Mouse (Mus musculus) brain, embryonic 14.5 days (tissue): ENCODE measurements at regions not wholly inside any gene's neighbourhood (a gene's known extent, or its start where the extent isn't known, plus 50 kb on each side); places are given as distances from the start of the nearest gene placed in this dataset.

Source experiments
- CTCF ChIP-seq: fragments of 200-500 bp; IDR thresholded peaks from 2 replicates; pipeline ENCODE4 v1.5.1; 2012; ENCODE audit warnings: inconsistent platforms, mild to moderate bottlenecking, moderate library complexity, borderline replicate concordance; ENCODE audit not compliant: insufficient read depth, insufficient read length; ENCODE audit errors: extremely low read depth
- POLR2A ChIP-seq: fragments of 200-500 bp; IDR thresholded peaks from 2 replicates; pipeline ENCODE4 v1.6.1; 2012; ENCODE audit warnings: mild to moderate bottlenecking, inconsistent platforms, borderline replicate concordance; ENCODE audit not compliant: poor library complexity, insufficient read depth, insufficient read length, severe bottlenecking; ENCODE audit errors: extremely low read depth

DNA sequence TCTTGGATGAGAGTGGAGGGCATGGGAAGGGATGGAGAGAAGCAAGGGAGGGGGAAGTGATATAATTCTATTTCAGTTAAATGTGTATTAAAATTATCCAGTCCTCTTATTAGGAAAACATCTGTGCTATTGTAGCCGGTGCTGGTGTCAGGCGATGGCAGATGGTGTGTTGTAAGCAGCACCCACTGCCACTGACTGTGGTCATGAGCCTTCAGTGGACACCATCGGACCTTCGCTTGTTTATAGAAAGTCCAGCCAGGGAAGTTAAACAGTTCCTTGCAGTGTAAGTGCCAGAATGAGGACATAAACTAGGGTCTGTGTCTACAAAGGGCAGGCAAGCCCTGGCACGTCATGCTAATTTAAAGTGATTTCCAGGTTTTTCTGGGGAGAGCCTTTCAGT lies 80.7 kb upstream of the Fat4 start:
- TF ChIP-seq CTCF = no peak
- no peak for TF ChIP-seq POLR2A
